Mouse (Mus musculus): ENCODE measurements around the gene Ube2v1.

- TF ChIP-seq CTCF (conservative IDR thresholded peaks at IDR 0.05; ENCODE audit: low read length) (no peak), NANOG (IDR thresholded peaks at IDR 0.05; ENCODE audit: borderline replicate concordance, low read length) (no peak), POU5F1 (IDR thresholded peaks at IDR 0.05; ENCODE audit: borderline replicate concordance, low read length) (no peak)
These were observed 42.9 kb downstream of the Ube2v1 start for GRCm38 (mm10) chr2:167588774-167589577.

Data from E14TG2a.4 (cell line).